Mouse (Mus musculus) right cerebral cortex, postnatal 14 days (tissue): ENCODE results near the gene Mta1.

ENCODE experiments used
- DNase-seq: peaks from one replicate; pipeline ENCODE4 v3.0.0; 2022

Mta1 gene

GRCm38 (mm10) chr12:113150591-113150990 lies 52.5 kb downstream of the Mta1 start:
- no peak for DNase-seq

GRCm38 (mm10) chr12:113151046-113151445 lies 53.0 kb downstream of the Mta1 start:
- DNase-seq: no peak

GRCm38 (mm10) chr12:113151661-113152271 lies 53.7 kb downstream of the Mta1 start:
- no peak for DNase-seq

GRCm38 (mm10) chr12:113152272-113152661 lies 54.2 kb downstream of the Mta1 start:
- DNase-seq: no peak

- no peak for DNase-seq
Observed at GRCm38 (mm10) chr12:113152991-113153525, 55.0 kb downstream of the Mta1 start.

- no peak for DNase-seq
Observed at GRCm38 (mm10) chr12:113153971-113154370, 55.9 kb downstream of the Mta1 start.

GRCm38 (mm10) chr12:113154747-113155075 lies 56.6 kb downstream of the Mta1 start:
- no peak for DNase-seq

GRCm38 (mm10) chr12:113155076-113155771 lies 57.1 kb downstream of the Mta1 start:
- no peak for DNase-seq

- peak; percentile 100 for DNase-seq
Observed at GRCm38 (mm10) chr12:113155887-113156539, 57.9 kb downstream of the Mta1 start, which contains the start of gene Tedc1. Tedc1 (plus strand) TSS chr12:113156421.

- no peak for DNase-seq
Observed at GRCm38 (mm10) chr12:113156540-113156929, 58.5 kb downstream of the Mta1 start.

- no peak for DNase-seq
Observed at GRCm38 (mm10) chr12:113157002-113157401, 58.9 kb downstream of the Mta1 start.

GRCm38 (mm10) chr12:113157521-113157920 lies 59.4 kb downstream of the Mta1 start:
- DNase-seq: no peak

GRCm38 (mm10) chr12:113157971-113158370 lies 59.9 kb downstream of the Mta1 start:
- no peak for DNase-seq

- no peak for DNase-seq
Observed at GRCm38 (mm10) chr12:113163561-113164006, 65.5 kb downstream of the Mta1 start.

GRCm38 (mm10) chr12:113168031-113168536 lies 70.0 kb downstream of the Mta1 start:
- no peak for DNase-seq

GRCm38 (mm10) chr12:113176960-113177725 lies 79.1 kb downstream of the Mta1 start:
- DNase-seq: no peak

GRCm38 (mm10) chr12:113181020-113181419 lies 82.9 kb downstream of the Mta1 start:
- no peak for DNase-seq

- DNase-seq: no peak
Observed at GRCm38 (mm10) chr12:113184945-113185344, 86.9 kb downstream of the Mta1 start.

- peak; percentile 44 for DNase-seq
Observed at GRCm38 (mm10) chr12:113185442-113186291, 87.6 kb downstream of the Mta1 start, which contains the start of gene Tmem121. Tmem121 (plus strand) TSS chr12:113185930.

GRCm38 (mm10) chr12:113186326-113187010 lies 88.4 kb downstream of the Mta1 start:
- no peak for DNase-seq
